Mouse (Mus musculus): ENCODE data around the gene Rimbp3. TPM values are rescaled to one million over a fixed set of nuclear protein-coding genes. Genes with fewer than 3 reads are reported as not detected.

Rimbp3 gene
- polyA plus RNA-seq, 1 experiment from 2014 or later: 0.05 TPM

- ATAC-seq (peak; percentile 12), DNase-seq (ENCODE audit: low read depth, low spot score) (peak; percentile 43)
- ChIA-PET POLR2A (interaction anchor here (0.5 kb wide), 1 partner anchor 685 kb away, joined by 5 read pairs; no protein-coding TSS in a partner anchor), CTCF (interaction anchor here (1.2 to 6.6 kb wide), 4 partner anchors 8 to 36 kb away, joined by 3 to 39 read pairs (median 8); partner anchors contain the start of gene Rimbp3)
- TF ChIP-seq CTCF (IDR thresholded peaks at IDR 0.05): no peak
- in situ Hi-C loops (cut with MboI; ENCODE audit: low pct_unique_long_range_greater_than_20kb): no loop called here
- no peaks in the 10 kb centered on the region for H3K27me3 ChIP-seq
Observed at GRCm38 (mm10) chr16:17234916-17235665, 26.7 kb downstream of the Rimbp3 start.

- CTCF ChIA-PET: interaction anchor here (1.5 to 6.6 kb wide), 2 partner anchors 16 to 28 kb away, joined by 3 to 39 read pairs; partner anchors contain the start of gene Rimbp3
Observed at GRCm38 (mm10) chr16:17237634-17238033, 29.2 kb downstream of the Rimbp3 start.

GRCm38 (mm10) chr16:17239409-17239808 is 31.0 kb downstream of the Rimbp3 start:
- DNase-seq (ENCODE audit: low read depth, low spot score): no peak
- no peak for TF ChIP-seq CTCF (IDR thresholded peaks at IDR 0.05)
- ChIA-PET CTCF (no interaction called here), POLR2A (no interaction called here)
- H3K27me3 ChIP-seq: no peaks in the 10 kb centered on the region
- ATAC-seq: no peak
- in situ Hi-C loops (cut with MboI; ENCODE audit: low pct_unique_long_range_greater_than_20kb): no loop called here

More at GRCm38 (mm10) chr16:17237634-17238033, 29.2 kb downstream of the Rimbp3 start:
- no peak for TF ChIP-seq CTCF (IDR thresholded peaks at IDR 0.05)
- in situ Hi-C loops (cut with MboI; ENCODE audit: low pct_unique_long_range_greater_than_20kb): no loop called here
- ATAC-seq (no peak), DNase-seq (ENCODE audit: low read depth, low spot score) (no peak)
- H3K27me3 ChIP-seq: no peaks in the 10 kb centered on the region
- POLR2A ChIA-PET: no interaction called here

- ATAC-seq (no peak), DNase-seq (ENCODE audit: low read depth, low spot score) (no peak)
- POLR2A ChIA-PET: interaction anchor here (0.7 kb wide), 1 partner anchor 15 kb away, joined by 8 read pairs; no protein-coding TSS in a partner anchor
- CTCF ChIA-PET: no interaction called here
- in situ Hi-C loops (cut with MboI; ENCODE audit: low pct_unique_long_range_greater_than_20kb): no loop called here
- no peak for TF ChIP-seq CTCF (IDR thresholded peaks at IDR 0.05)
- H3K27me3 ChIP-seq: no peaks in the 10 kb centered on the region
Observed at GRCm38 (mm10) chr16:17243731-17244130, 35.3 kb downstream of the Rimbp3 start.

GRCm38 (mm10) chr16:17244996-17245395 is 36.6 kb downstream of the Rimbp3 start:
- ChIA-PET POLR2A (no interaction called here), CTCF (interaction anchor here (2.6 to 2.8 kb wide), 2 partner anchors 12 to 36 kb away, joined by 6 to 8 read pairs; no protein-coding TSS in a partner anchor)
- no peaks in the 10 kb centered on the region for H3K27me3 ChIP-seq
- in situ Hi-C loops (cut with MboI; ENCODE audit: low pct_unique_long_range_greater_than_20kb): no loop called here
- TF ChIP-seq CTCF (IDR thresholded peaks at IDR 0.05): no peak
- DNase-seq (ENCODE audit: low read depth, low spot score) (no peak), ATAC-seq (no peak)

GRCm38 (mm10) chr16:17247727-17248126 is 39.3 kb downstream of the Rimbp3 start:
- no peaks in the 10 kb centered on the region for H3K27me3 ChIP-seq
- no peak for TF ChIP-seq CTCF (IDR thresholded peaks at IDR 0.05)
- CTCF ChIA-PET: interaction anchor here (2.7 kb wide), 1 partner anchor 12 kb away, joined by 11 read pairs; no protein-coding TSS in a partner anchor
- in situ Hi-C loops (cut with MboI; ENCODE audit: low pct_unique_long_range_greater_than_20kb): no loop called here
- ATAC-seq: no peak
- DNase-seq (ENCODE audit: low read depth, low spot score): no peak
- POLR2A ChIA-PET: no interaction called here

GRCm38 (mm10) chr16:17249135-17249534 is 40.7 kb downstream of the Rimbp3 start:
- DNase-seq (ENCODE audit: low read depth, low spot score) (no peak), ATAC-seq (no peak)
- in situ Hi-C loops (cut with MboI; ENCODE audit: low pct_unique_long_range_greater_than_20kb): no loop called here
- POLR2A ChIA-PET: interaction anchor here (1.0 kb wide), 1 partner anchor 40 kb away, joined by 3 read pairs; no protein-coding TSS in a partner anchor
- H3K27me3 ChIP-seq: no peaks in the 10 kb centered on the region
- CTCF ChIA-PET: no interaction called here
- no peak for TF ChIP-seq CTCF (IDR thresholded peaks at IDR 0.05)

- in situ Hi-C loops (cut with MboI; ENCODE audit: low pct_unique_long_range_greater_than_20kb): no loop called here
- DNase-seq (ENCODE audit: low read depth, low spot score) (peak; percentile 64), ATAC-seq (no peak)
- TF ChIP-seq CTCF (IDR thresholded peaks at IDR 0.05): no peak
- ChIA-PET CTCF (no interaction called here), POLR2A (interaction anchor here (0.6 to 0.7 kb wide), 2 partner anchors 9 to 31 kb away, joined by 3 read pairs; no protein-coding TSS in a partner anchor)
- H3K27me3 ChIP-seq: no peaks in the 10 kb centered on the region
Observed at GRCm38 (mm10) chr16:17251539-17251938, 43.1 kb downstream of the Rimbp3 start.

GRCm38 (mm10) chr16:17252086-17252726 is 43.8 kb downstream of the Rimbp3 start:
- in situ Hi-C loops (cut with MboI; ENCODE audit: low pct_unique_long_range_greater_than_20kb): no loop called here
- ChIA-PET CTCF (no interaction called here), POLR2A (interaction anchor here (0.7 kb wide), 1 partner anchor 8 kb away, joined by 3 read pairs; no protein-coding TSS in a partner anchor)
- no peak for DNase-seq (ENCODE audit: low read depth, low spot score)
- TF ChIP-seq CTCF (IDR thresholded peaks at IDR 0.05): no peak
- no peak for ATAC-seq
- no peaks in the 10 kb centered on the region for H3K27me3 ChIP-seq

- TF ChIP-seq CTCF (IDR thresholded peaks at IDR 0.05): no peak
- ChIA-PET POLR2A (no interaction called here), CTCF (no interaction called here)
- ATAC-seq (no peak), DNase-seq (ENCODE audit: low read depth, low spot score) (no peak)
- in situ Hi-C loops (cut with MboI; ENCODE audit: low pct_unique_long_range_greater_than_20kb): no loop called here
- H3K27me3 ChIP-seq: no peaks in the 10 kb centered on the region
Observed at GRCm38 (mm10) chr16:17252841-17253240, 44.4 kb downstream of the Rimbp3 start.

All from Patski (cell line).